Mouse (Mus musculus) C2C12 (cell line): ENCODE results near the gene Gm20521.

Experiments
- CEBPB ChIP-seq: IDR thresholded peaks from one replicate; pipeline ENCODE4 v1.6.1; 2011; ENCODE audit warnings: low read depth, mild to moderate bottlenecking, control low read depth, moderate library complexity
- CTCF ChIP-seq: IDR thresholded peaks from one replicate; pipeline ENCODE4 v1.5.1; 2011; ENCODE audit not compliant: control insufficient read depth, insufficient read depth, insufficient read length
- MAX ChIP-seq: IDR thresholded peaks from one replicate; pipeline ENCODE4 v1.6.1; 2011; ENCODE audit warnings: mild to moderate bottlenecking, control low read depth

- TF ChIP-seq CTCF, result no peak
- TF ChIP-seq CEBPB, result no peak
- no peak for TF ChIP-seq MAX
Observed at GRCm38 (mm10) chr14:54894296-54895151, 11.3 kb downstream of the Gm20521 start.
